Mouse (Mus musculus) monocyte, adult 5-6 weeks (primary cell): Measurements from ENCODE around the gene Ssxb9. TPM values are rescaled to one million over a fixed set of nuclear protein-coding genes. Genes with fewer than 3 reads are reported as not detected.
"Not testable (repeated sequence)": the region's sequence is repeated elsewhere in the genome, so short reads cannot be mapped to it uniquely, and the experiment has no call there.

Experiments used
- ATAC-seq: fragments of 153-309, 156-312 bp; replicated peaks from 2 replicates; pipeline ENCODE4 v1.8.0; 2017; ENCODE audit warnings: mild to moderate bottlenecking; ENCODE audit not compliant: low TSS enrichment, insufficient number of reproducible peaks, severe bottlenecking, poor library complexity, low FRiP score
- total RNA-seq: library from RNA; stranded (forward); fragments of 200-1000, 200-491, 200-594 nt; gene quantifications from 3 replicates; pipeline ENCODE4 v1.2.3, GENCODE M21; 2017

Gene Ssxb9
- not detected in 3 replicates for total RNA-seq

DNA sequence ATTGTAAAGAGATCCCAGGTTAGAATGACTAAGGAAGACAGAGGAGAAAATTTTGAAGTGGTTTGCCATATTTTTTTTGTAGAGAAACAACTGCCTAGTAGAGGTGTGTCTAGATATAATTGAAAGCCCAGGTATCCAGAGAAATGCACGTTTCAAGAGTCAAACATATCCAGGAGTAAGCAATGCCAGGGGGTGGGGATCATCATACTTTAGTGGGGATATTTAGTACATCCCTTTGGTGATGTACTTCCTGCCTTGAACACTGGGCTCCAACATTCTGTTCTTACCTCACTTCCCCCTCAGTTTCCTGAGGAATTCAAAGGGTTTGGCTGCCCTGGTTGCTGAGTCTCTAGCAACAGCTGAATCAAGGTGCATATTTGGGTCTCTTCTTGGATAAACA lies at the start of gene Ssxb9:
Gene Ssxb9, plus strand, starts transcription at position 301 of the 400 bp plus-strand sequence.
- not testable (repeated sequence) for ATAC-seq

DNA sequence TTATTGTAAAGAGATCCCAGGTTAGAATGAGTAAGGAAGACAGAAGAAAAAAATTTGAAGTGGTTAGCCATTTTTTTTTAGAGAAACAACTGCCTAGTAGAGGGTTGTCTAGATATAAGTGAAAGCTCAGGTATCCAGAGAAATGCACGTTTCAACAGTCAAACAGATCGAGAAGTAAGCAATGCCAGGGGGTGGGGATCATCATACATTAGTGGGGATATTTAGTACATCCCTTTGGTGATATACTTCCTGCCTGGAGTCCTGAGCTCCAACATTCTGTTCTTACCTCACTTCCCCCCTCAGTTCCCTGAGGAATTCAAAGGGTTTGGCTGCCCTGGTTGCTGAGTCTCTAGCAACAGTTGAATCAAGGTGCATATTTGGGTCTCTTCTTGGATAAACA lies 39.7 kb upstream of the Ssxb9 start, which contains the start of gene Ssxb10:
Gene Ssxb10, plus strand, starts transcription at position 301 of the 400 bp plus-strand sequence.
- no peak for ATAC-seq

DNA sequence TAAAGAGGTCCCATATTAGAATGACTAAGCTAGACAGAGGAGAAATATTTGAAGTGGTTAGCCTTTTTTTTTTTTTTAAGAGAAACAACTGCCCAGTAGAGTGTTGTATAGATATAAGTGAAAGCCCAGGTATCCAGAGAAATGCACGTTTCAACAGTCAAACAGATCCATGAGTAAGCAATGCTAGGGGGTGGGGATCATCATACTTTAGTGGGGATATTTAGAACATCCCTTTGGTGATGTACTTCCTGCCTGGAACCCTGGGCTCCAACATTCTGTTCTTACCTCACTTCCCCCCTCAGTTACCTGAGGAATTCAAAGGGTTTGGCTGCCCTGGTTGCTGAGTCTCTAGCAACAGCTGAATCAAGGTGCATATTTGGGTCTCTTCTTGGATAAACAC lies 46.2 kb downstream of the Ssxb9 start, which contains the start of gene Ssxb1:
Gene Ssxb1, plus strand, starts transcription at position 301 of the 400 bp plus-strand sequence.
- not testable (repeated sequence) for ATAC-seq

Other genes starting within 250 kb of the Ssxb9 start
- gene Wdr13, start 234.1 kb upstream of the Ssxb9 start, total RNA-seq: 22.2 to 44.8 TPM (median 28.6 TPM) in 3 replicates
- 767 to 1,158 TPM (median 1,044 TPM) in 3 replicates for gene Rbm3, start 221.1 kb upstream of the Ssxb9 start, total RNA-seq
- gene Tbc1d25, start 190.8 kb upstream of the Ssxb9 start, total RNA-seq: 3.3 to 6.7 TPM (median 5.1 TPM) in 3 replicates
- 88.6 to 117 TPM (median 97.4 TPM) in 3 replicates for gene Ebp, start 173.5 kb upstream of the Ssxb9 start, total RNA-seq
- gene Porcn, start 160.5 kb upstream of the Ssxb9 start, total RNA-seq: 3.1 TPM in 1 of 3 replicates, not detected in the others
- 6.1 to 10.3 TPM (median 7.9 TPM) in 3 replicates for gene Ftsj1, start 114.6 kb upstream of the Ssxb9 start, total RNA-seq
- not detected in 3 replicates for gene Slc38a5, start 95.8 kb upstream of the Ssxb9 start, total RNA-seq
- not detected in 3 replicates for gene Ssxb10, start 39.6 kb upstream of the Ssxb9 start, total RNA-seq
- not detected in 3 replicates for gene Ssxb1, start 46.3 kb downstream of the Ssxb9 start, total RNA-seq
- not detected in 3 replicates for gene Ssxb2, start 94.7 kb downstream of the Ssxb9 start, total RNA-seq
- not detected in 3 replicates for gene Gm14459, start 158.0 kb downstream of the Ssxb9 start, total RNA-seq
- not detected in 3 replicates for gene Ssxb6, start 181.3 kb downstream of the Ssxb9 start, total RNA-seq
- not detected in 3 replicates for gene Ssxb3, start 224.8 kb downstream of the Ssxb9 start, total RNA-seq